19 mouse cellular contexts compared by ENCODE assay signal in genomic region chr1:163181851-163182250, GRCm38 (mm10).
"Had no signal": no experiment of that assay in that cellular context is flagged by ENCODE, and none has a peak within 500 bp of the region (broad histone marks: within the 10 kb centered on the region; RNA-seq: fewer than 3 reads in every experiment).

No protein-coding gene starts in this region.

- H3K27ac ChIP-seq: lung, embryonic 15.5 days; macrophage; midbrain, embryonic 10.5 days; midbrain, embryonic 12.5 days; neural tube, embryonic 12.5 days; stomach, embryonic 15.5 days; stomach, postnatal 0 days had no signal

- H3K9ac ChIP-seq: liver, postnatal 0 days; lung, embryonic 15.5 days; midbrain, embryonic 12.5 days; neural tube, embryonic 12.5 days; stomach, embryonic 15.5 days had no signal

- H3K4me1 ChIP-seq: midbrain, embryonic 10.5 days; midbrain, embryonic 12.5 days; neural tube, embryonic 12.5 days; stomach, embryonic 15.5 days had no signal

- DNase-seq: liver, postnatal 0 days; lung, adult 2 months; lung, postnatal 14 days; lung, postnatal 36 days; midbrain, embryonic 14.5 days; right cerebral cortex, postnatal 14 days; thymus, adult 2 months; thymus, postnatal 25 days; thymus, postnatal 4 days had no signal

- H3K4me2 ChIP-seq: lung, embryonic 15.5 days; midbrain, embryonic 12.5 days; neural tube, embryonic 12.5 days; stomach, embryonic 15.5 days had no signal

- H3K36me3 ChIP-seq: lung, embryonic 15.5 days; midbrain, embryonic 10.5 days; midbrain, embryonic 12.5 days; neural tube, embryonic 12.5 days; stomach, embryonic 15.5 days had no signal

- ATAC-seq: liver, postnatal 0 days; lung, postnatal 0 days; midbrain, embryonic 16.5 days had no signal

- H3K27me3 ChIP-seq: lung, embryonic 15.5 days; megakaryocyte, embryonic 14.5 days; midbrain, embryonic 12.5 days; neural tube, embryonic 12.5 days; stomach, embryonic 15.5 days had no signal

- H3K4me3 ChIP-seq: lung, embryonic 15.5 days; megakaryocyte, embryonic 14.5 days; midbrain, embryonic 10.5 days; midbrain, embryonic 12.5 days; neural tube, embryonic 12.5 days; stomach, embryonic 15.5 days had no signal

- H3K9me3 ChIP-seq: lung, embryonic 15.5 days; megakaryocyte, embryonic 14.5 days; midbrain, embryonic 10.5 days; midbrain, embryonic 12.5 days; neural tube, embryonic 12.5 days; stomach, embryonic 15.5 days had no signal
